Mouse (Mus musculus) spleen, postnatal 14 days (tissue): Measurements from ENCODE around the gene Nat14.
A peak's percentile ranks its signal among the peaks of the same experiment; 100 is the strongest.

Experiments used
- DNase-seq, 2 experiments: peaks; one replicate each; pipeline ENCODE4 v3.0.0; 2021 to 2022; ENCODE audit warnings: low spot score in 2 of 2

Nat14 gene

GRCm38 (mm10) chr7:4948386-4948785 lies 26.6 kb downstream of the Nat14 start:
- no peak for DNase-seq

- DNase-seq = no peak
These were observed 28.9 kb downstream of the Nat14 start for GRCm38 (mm10) chr7:4950561-4951342.

- DNase-seq = no peak
These were observed 32.1 kb downstream of the Nat14 start for GRCm38 (mm10) chr7:4953815-4954445.

GRCm38 (mm10) chr7:4957361-4957760 lies 35.5 kb downstream of the Nat14 start:
- peak in 1 of 2 experiments; percentile 14 for DNase-seq

GRCm38 (mm10) chr7:4963527-4963926 lies 41.7 kb downstream of the Nat14 start:
- DNase-seq = no peak

- peak; percentile 59 to 71 for DNase-seq
These were observed 42.4 kb downstream of the Nat14 start, which contains the start of gene Sbk2 for GRCm38 (mm10) chr7:4964272-4964671. Gene Sbk2, minus strand, starts transcription at chr7:4964406.

- no peak for DNase-seq
These were observed 43.2 kb downstream of the Nat14 start for GRCm38 (mm10) chr7:4964988-4965387.

- DNase-seq = no peak
These were observed 49.2 kb downstream of the Nat14 start, which contains the start of gene Sbk3 for GRCm38 (mm10) chr7:4971068-4971467. Gene Sbk3, minus strand, starts transcription at chr7:4971168.

- DNase-seq = no peak
These were observed 49.9 kb downstream of the Nat14 start for GRCm38 (mm10) chr7:4971710-4972109.

GRCm38 (mm10) chr7:4972321-4973047 lies 50.7 kb downstream of the Nat14 start:
- DNase-seq = no peak
